Mouse (Mus musculus): ENCODE data around the gene Cbx1. TPM values are rescaled to one million over a fixed set of nuclear protein-coding genes. Genes with fewer than 3 reads are reported as not detected.

Cbx1 gene
- polyA plus RNA-seq, 2 experiments, result 23.5 to 25.0 TPM

- TF ChIP-seq EP300 (IDR thresholded peaks at IDR 0.05; ENCODE audit: low read depth) (no peak), CTCF (IDR thresholded peaks at IDR 0.05; ENCODE audit: low read depth) (no peak)
- H3K36me3 ChIP-seq (replicated peaks; ENCODE audit: control insufficient read depth, insufficient read depth, low read depth), result peaks cover 29% of the 10 kb centered on the region
- no peak overlapping the region for H3K27ac ChIP-seq
- 85% methylated on average over 5 of the region's 5 CpGs for WGBS (ENCODE audit: insufficient replicate concordance)
- H3K4me1 ChIP-seq (replicated peaks; ENCODE audit: control insufficient read depth in 2 of 2, insufficient read depth in 2 of 2, low read length in 1 of 2), result no peaks in the 10 kb centered on the region
- no peaks in the 10 kb centered on the region for H3K27me3 ChIP-seq (ENCODE audit: control insufficient read depth, insufficient read depth, low read length)
- no peak overlapping the region for H3K9ac ChIP-seq (replicated peaks)
- DNase-seq (ENCODE audit: low read depth in 3 of 3, low spot score in 3 of 3) (no peak), ATAC-seq (ENCODE audit: insufficient read depth) (no peak)
- no peak overlapping the region for H3K4me3 ChIP-seq (ENCODE audit: insufficient read depth in 1 of 2, low read depth in 2 of 2, low read length in 2 of 2)
- no peak overlapping the region for H3K4me2 ChIP-seq (ENCODE audit: low read depth)
- H3K9me3 ChIP-seq (ENCODE audit: control insufficient read depth, low read length), result no peaks in the 10 kb centered on the region
Measured at GRCm38 (mm10) chr11:96813920-96814319, 25.0 kb downstream of the Cbx1 start.

- Histone ChIP-seq H3K9me3 (ENCODE audit: control insufficient read depth, low read length) (no peaks in the 10 kb centered on the region), H3K9ac (replicated peaks) (no peak overlapping the region), H3K4me2 (ENCODE audit: low read depth) (no peak overlapping the region), H3K36me3 (replicated peaks; ENCODE audit: control insufficient read depth, insufficient read depth, low read depth) (peaks cover 34% of the 10 kb centered on the region), H3K4me1 (replicated peaks; ENCODE audit: control insufficient read depth in 2 of 2, insufficient read depth in 2 of 2, low read length in 1 of 2) (no peaks in the 10 kb centered on the region), H3K4me3 (ENCODE audit: insufficient read depth in 1 of 2, low read depth in 2 of 2, low read length in 2 of 2) (no peak overlapping the region), H3K27me3 (ENCODE audit: control insufficient read depth, insufficient read depth, low read length) (no peaks in the 10 kb centered on the region), H3K27ac (no peak overlapping the region)
- no peak for ATAC-seq (ENCODE audit: insufficient read depth)
- TF ChIP-seq CTCF (IDR thresholded peaks at IDR 0.05; ENCODE audit: low read depth) (no peak), EP300 (IDR thresholded peaks at IDR 0.05; ENCODE audit: low read depth) (no peak)
- WGBS (ENCODE audit: insufficient replicate concordance), result 81% methylated on average over 2 of the region's 2 CpGs
- no peak for DNase-seq (ENCODE audit: low read depth in 3 of 3, low spot score in 3 of 3)
Measured at GRCm38 (mm10) chr11:96814443-96814842, 25.5 kb downstream of the Cbx1 start.

DNA sequence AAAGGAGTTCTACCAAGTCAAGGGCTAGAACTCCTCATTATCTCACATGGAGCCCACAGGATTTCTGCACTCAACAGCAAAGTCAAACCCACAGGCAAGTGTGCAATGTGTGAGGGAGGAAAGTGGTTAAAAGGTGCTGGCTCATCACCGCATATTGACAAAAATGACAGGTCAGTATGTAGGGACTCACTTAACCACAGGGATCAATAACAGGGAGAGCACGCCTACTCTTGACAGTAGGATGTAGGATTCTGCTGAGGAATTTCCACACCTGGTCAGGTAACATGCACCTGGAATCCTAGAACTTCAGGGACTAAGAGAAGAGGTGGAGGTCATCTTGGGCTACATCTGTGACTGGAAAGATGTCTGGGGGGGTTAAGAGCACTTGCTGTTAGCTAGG lies 27.0 kb downstream of the Cbx1 start:
- no peak overlapping the region for H3K4me2 ChIP-seq (ENCODE audit: low read depth)
- no peak overlapping the region for H3K9ac ChIP-seq (replicated peaks)
- no peaks in the 10 kb centered on the region for H3K9me3 ChIP-seq (ENCODE audit: control insufficient read depth, low read length)
- WGBS (ENCODE audit: insufficient replicate concordance), result 83% methylated on average over 2 of the region's 2 CpGs
- no peak overlapping the region for H3K4me3 ChIP-seq (ENCODE audit: insufficient read depth in 1 of 2, low read depth in 2 of 2, low read length in 2 of 2)
- ATAC-seq (ENCODE audit: insufficient read depth) (no peak), DNase-seq (ENCODE audit: low read depth in 3 of 3, low spot score in 3 of 3) (no peak)
- no peak overlapping the region for H3K27ac ChIP-seq
- no peaks in the 10 kb centered on the region for H3K4me1 ChIP-seq (replicated peaks; ENCODE audit: control insufficient read depth in 2 of 2, insufficient read depth in 2 of 2, low read length in 1 of 2)
- TF ChIP-seq EP300 (IDR thresholded peaks at IDR 0.05; ENCODE audit: low read depth) (no peak), CTCF (IDR thresholded peaks at IDR 0.05; ENCODE audit: low read depth) (no peak)
- H3K36me3 ChIP-seq (replicated peaks; ENCODE audit: control insufficient read depth, insufficient read depth, low read depth), result peaks cover 41% of the 10 kb centered on the region
- no peaks in the 10 kb centered on the region for H3K27me3 ChIP-seq (ENCODE audit: control insufficient read depth, insufficient read depth, low read length)

DNA sequence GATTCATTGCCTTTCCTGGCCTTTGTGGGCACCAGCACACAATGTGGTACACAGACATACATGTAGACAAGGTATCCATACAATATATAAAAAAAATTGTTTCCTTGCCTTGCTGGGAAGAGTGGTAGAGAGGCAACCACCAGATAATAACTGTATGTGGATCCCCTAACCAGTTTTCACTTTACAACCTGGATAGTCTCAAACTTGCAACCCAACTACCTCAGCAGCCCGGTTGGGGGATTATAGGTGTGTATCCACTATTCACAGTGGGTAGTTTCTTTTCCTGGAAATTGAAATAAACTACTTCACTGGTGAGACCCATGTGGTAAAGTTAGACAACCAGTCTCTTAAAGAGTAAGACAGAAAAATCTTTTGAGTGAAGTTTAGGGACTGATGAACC lies 27.6 kb downstream of the Cbx1 start:
- H3K4me1 ChIP-seq (replicated peaks; ENCODE audit: control insufficient read depth in 2 of 2, insufficient read depth in 2 of 2, low read length in 1 of 2), result no peaks in the 10 kb centered on the region
- no peak overlapping the region for H3K4me2 ChIP-seq (ENCODE audit: low read depth)
- WGBS (ENCODE audit: insufficient replicate concordance), result 79% methylated on average over 1 of the region's 1 CpGs
- ATAC-seq (ENCODE audit: insufficient read depth) (no peak), DNase-seq (ENCODE audit: low read depth in 3 of 3, low spot score in 3 of 3) (no peak)
- H3K9me3 ChIP-seq (ENCODE audit: control insufficient read depth, low read length), result no peaks in the 10 kb centered on the region
- no peak overlapping the region for H3K4me3 ChIP-seq (ENCODE audit: insufficient read depth in 1 of 2, low read depth in 2 of 2, low read length in 2 of 2)
- no peak overlapping the region for H3K27ac ChIP-seq
- peaks cover 47% of the 10 kb centered on the region for H3K36me3 ChIP-seq (replicated peaks; ENCODE audit: control insufficient read depth, insufficient read depth, low read depth)
- no peaks in the 10 kb centered on the region for H3K27me3 ChIP-seq (ENCODE audit: control insufficient read depth, insufficient read depth, low read length)
- TF ChIP-seq EP300 (IDR thresholded peaks at IDR 0.05; ENCODE audit: low read depth), result no peak
- TF ChIP-seq CTCF (IDR thresholded peaks at IDR 0.05; ENCODE audit: low read depth), result no peak
- no peak overlapping the region for H3K9ac ChIP-seq (replicated peaks)

- DNase-seq (ENCODE audit: low read depth in 3 of 3, low spot score in 3 of 3) (no peak), ATAC-seq (ENCODE audit: insufficient read depth) (no peak)
- Histone ChIP-seq H3K9me3 (ENCODE audit: control insufficient read depth, low read length) (no peaks in the 10 kb centered on the region), H3K4me1 (replicated peaks; ENCODE audit: control insufficient read depth in 2 of 2, insufficient read depth in 2 of 2, low read length in 1 of 2) (no peaks in the 10 kb centered on the region), H3K4me3 (ENCODE audit: insufficient read depth in 1 of 2, low read depth in 2 of 2, low read length in 2 of 2) (no peak overlapping the region), H3K4me2 (ENCODE audit: low read depth) (no peak overlapping the region), H3K9ac (replicated peaks) (no peak overlapping the region), H3K36me3 (replicated peaks; ENCODE audit: control insufficient read depth, insufficient read depth, low read depth) (peaks cover 52% of the 10 kb centered on the region), H3K27me3 (ENCODE audit: control insufficient read depth, insufficient read depth, low read length) (no peaks in the 10 kb centered on the region), H3K27ac (no peak overlapping the region)
- TF ChIP-seq CTCF (IDR thresholded peaks at IDR 0.05; ENCODE audit: low read depth) (no peak), EP300 (IDR thresholded peaks at IDR 0.05; ENCODE audit: low read depth) (no peak)
- WGBS (ENCODE audit: insufficient replicate concordance), result 87% methylated on average over 5 of the region's 5 CpGs
Measured at GRCm38 (mm10) chr11:96816979-96817378, 28.1 kb downstream of the Cbx1 start.

All from liver, embryonic 14.5 days (tissue).